Mouse (Mus musculus): ENCODE data around the gene Chchd1. TPM values are rescaled to one million over a fixed set of nuclear protein-coding genes. Genes with fewer than 3 reads are reported as not detected.

Gene Chchd1
- polyA plus RNA-seq (2016; fragmentation: Nextera tagmentation; extraction: Ambion mirVana) = 233 and 238 TPM in 2 replicates

DNA sequence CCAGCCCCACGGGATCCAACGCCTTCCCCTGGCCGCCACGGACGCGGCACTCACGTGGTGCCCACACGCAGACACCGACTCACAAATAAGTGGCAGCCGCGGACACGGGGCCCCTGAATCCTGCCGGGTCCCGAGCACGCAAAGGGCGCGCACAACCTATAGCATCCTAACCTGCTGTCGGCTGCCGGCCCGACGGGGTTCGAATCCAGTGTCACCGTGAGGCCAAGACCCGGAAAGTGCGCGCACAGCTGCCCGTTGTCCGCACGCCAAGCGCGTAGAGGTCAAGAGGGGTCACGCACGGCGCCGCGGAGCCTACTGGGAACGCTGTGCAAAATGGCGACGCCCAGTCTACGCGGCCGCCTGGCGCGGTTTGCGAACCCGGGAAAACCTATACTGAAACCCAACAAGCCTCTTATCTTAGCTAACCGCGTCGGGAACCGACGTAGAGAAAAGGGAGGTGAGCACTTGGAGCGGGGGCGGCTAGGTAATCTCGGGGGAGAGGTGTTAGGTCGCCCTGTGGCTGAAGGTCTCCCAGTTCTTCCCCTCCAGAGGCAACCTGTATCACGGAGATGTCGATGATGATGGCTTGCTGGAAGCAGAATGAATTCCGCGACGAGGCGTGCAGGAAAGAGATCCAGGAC is at the start of gene Chchd1:
Chchd1 (plus strand) TSS at position 266 of the 641 bp plus-strand sequence.
- under 1% methylated on average over 61 of the region's 61 CpGs for WGBS
- Histone ChIP-seq H3K36me3 (peaks cover 12% of the 10 kb centered on the region), H3K9ac (peak within 1 kb of the TSS; percentile 73), H3K4me1 (peaks cover 17% of the 10 kb centered on the region), H3K4me2 (replicated peaks) (peak within 1 kb of the TSS; percentile 59), H3K27ac (peak within 1 kb of the TSS; percentile 89), H3K27me3 (no peaks in the 10 kb centered on the region), H3K9me3 (no peaks in the 10 kb centered on the region), H3K4me3 (peak within 1 kb of the TSS; percentile 60)
- 0 out of 2 replicates have a peak, but pooled peaks have one; percentile 36 for ATAC-seq (ENCODE audit: insufficient number of reproducible peaks, insufficient read depth, low FRiP score, low TSS enrichment)

DNA sequence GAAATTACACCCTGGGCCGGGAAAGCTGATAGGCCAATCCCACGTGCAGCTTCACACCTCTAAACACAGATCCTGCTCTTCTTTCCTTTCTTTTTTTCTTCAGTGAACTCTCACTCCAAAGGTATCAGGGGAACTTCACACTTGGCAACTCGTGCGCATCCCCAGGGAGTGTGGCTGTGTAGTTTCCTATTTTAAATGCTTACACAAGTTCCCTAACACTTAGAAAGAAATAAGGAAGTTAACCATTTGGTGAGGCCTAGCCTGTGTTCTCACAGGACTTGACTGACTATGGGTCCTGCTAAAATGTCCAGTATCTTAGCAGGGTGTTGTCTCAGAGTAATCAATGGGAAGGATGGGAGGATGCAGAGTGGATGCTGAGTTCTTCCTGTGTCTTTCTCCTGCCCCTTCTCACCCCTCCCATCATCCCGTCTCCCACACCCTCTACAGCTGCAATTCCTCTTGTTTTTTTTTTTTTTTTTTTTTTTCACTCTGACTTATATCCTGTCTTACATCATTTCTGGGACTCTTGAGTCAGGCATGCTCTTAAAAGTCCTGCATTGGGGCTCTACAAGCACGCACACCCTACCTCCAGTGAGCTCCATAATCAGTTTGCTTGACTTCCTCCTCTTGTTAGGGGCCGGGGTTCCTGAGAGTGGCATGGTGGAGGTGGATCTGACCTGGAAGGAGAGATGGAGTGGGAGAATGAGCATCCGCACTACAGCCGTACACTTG is 48.0 kb upstream of the Chchd1 start:
- 82% methylated on average over 9 of the region's 9 CpGs for WGBS
- Histone ChIP-seq H3K9me3 (no peaks in the 10 kb centered on the region), H3K4me1 (no peaks in the 10 kb centered on the region), H3K36me3 (no peaks in the 10 kb centered on the region), H3K4me3 (no peak overlapping the region), H3K9ac (no peak overlapping the region), H3K27me3 (no peaks in the 10 kb centered on the region), H3K4me2 (replicated peaks) (no peak overlapping the region), H3K27ac (no peak overlapping the region)
- ATAC-seq (ENCODE audit: insufficient number of reproducible peaks, insufficient read depth, low FRiP score, low TSS enrichment) = no peak

GRCm38 (mm10) chr14:20655731-20656130 is 47.1 kb upstream of the Chchd1 start:
- Histone ChIP-seq H3K27ac (no peak overlapping the region), H3K4me1 (no peaks in the 10 kb centered on the region; the same call in 1 of the 2 replicates), H3K4me3 (no peak overlapping the region), H3K36me3 (no peaks in the 10 kb centered on the region), H3K9ac (no peak overlapping the region), H3K4me2 (replicated peaks) (no peak overlapping the region), H3K27me3 (no peaks in the 10 kb centered on the region), H3K9me3 (no peaks in the 10 kb centered on the region)
- WGBS = 58% methylated on average over 9 of the region's 9 CpGs
- no peak for ATAC-seq (ENCODE audit: insufficient number of reproducible peaks, insufficient read depth, low FRiP score, low TSS enrichment)

GRCm38 (mm10) chr14:20656361-20656760 is 46.4 kb upstream of the Chchd1 start, which contains the start of gene Myoz1:
Myoz1 (minus strand) TSS chr14:20656540.
- WGBS = 32% methylated on average over 11 of the region's 11 CpGs
- no peak within 1 kb of the TSS for H3K9ac ChIP-seq
- H3K4me1 ChIP-seq = no peaks in the 10 kb centered on the region; the same call in 1 of the 2 replicates
- no peak within 1 kb of the TSS for H3K4me3 ChIP-seq
- H3K27ac ChIP-seq = no peak within 1 kb of the TSS
- no peak for ATAC-seq (ENCODE audit: insufficient number of reproducible peaks, insufficient read depth, low FRiP score, low TSS enrichment)
- H3K27me3 ChIP-seq = no peaks in the 10 kb centered on the region
- no peaks in the 10 kb centered on the region for H3K9me3 ChIP-seq
- no peak within 1 kb of the TSS for H3K4me2 ChIP-seq (replicated peaks)
- no peaks in the 10 kb centered on the region for H3K36me3 ChIP-seq

GRCm38 (mm10) chr14:20658326-20658725 is 44.5 kb upstream of the Chchd1 start:
- Histone ChIP-seq H3K4me1 (peaks cover 10% of the 10 kb centered on the region), H3K27me3 (no peaks in the 10 kb centered on the region), H3K9me3 (no peaks in the 10 kb centered on the region), H3K27ac (no peak overlapping the region), H3K36me3 (no peaks in the 10 kb centered on the region), H3K9ac (no peak overlapping the region), H3K4me2 (replicated peaks) (no peak overlapping the region), H3K4me3 (no peak overlapping the region)
- ATAC-seq (ENCODE audit: insufficient number of reproducible peaks, insufficient read depth, low FRiP score, low TSS enrichment) = no peak

DNA sequence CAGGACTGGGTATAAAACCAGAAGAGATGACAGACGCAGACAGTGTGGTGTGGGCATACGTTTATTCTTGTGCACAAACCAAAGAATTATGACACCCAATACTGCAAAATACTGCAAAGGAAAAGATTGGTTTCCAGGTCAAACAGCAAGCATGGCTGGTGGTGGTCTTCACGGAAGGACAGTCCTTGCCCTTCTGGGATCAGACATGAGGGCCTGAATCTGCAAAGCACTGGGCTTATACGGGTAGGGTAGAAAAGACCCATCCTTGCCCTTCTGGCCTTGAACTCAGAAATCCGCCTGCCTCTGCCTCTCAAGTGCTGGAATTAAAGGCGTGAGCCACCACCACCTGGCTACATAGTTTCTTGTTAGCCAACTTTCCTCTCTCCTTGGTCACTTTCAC is 43.9 kb upstream of the Chchd1 start:
- Histone ChIP-seq H3K4me2 (replicated peaks) (no peak overlapping the region), H3K4me1 (peaks cover 10% of the 10 kb centered on the region), H3K27me3 (no peaks in the 10 kb centered on the region), H3K9me3 (no peaks in the 10 kb centered on the region), H3K4me3 (no peak overlapping the region), H3K9ac (no peak overlapping the region), H3K36me3 (no peaks in the 10 kb centered on the region), H3K27ac (no peak overlapping the region)
- ATAC-seq (ENCODE audit: insufficient number of reproducible peaks, insufficient read depth, low FRiP score, low TSS enrichment) = no peak
- 84% methylated on average over 6 of the region's 6 CpGs for WGBS

- Histone ChIP-seq H3K9ac (no peak overlapping the region), H3K27ac (no peak overlapping the region), H3K4me2 (replicated peaks) (no peak overlapping the region), H3K36me3 (no peaks in the 10 kb centered on the region), H3K4me3 (no peak overlapping the region), H3K27me3 (no peaks in the 10 kb centered on the region), H3K4me1 (peaks cover 10% of the 10 kb centered on the region), H3K9me3 (no peaks in the 10 kb centered on the region)
- WGBS = 98% methylated on average over 7 of the region's 7 CpGs
- ATAC-seq (ENCODE audit: insufficient number of reproducible peaks, insufficient read depth, low FRiP score, low TSS enrichment) = no peak
These were observed 43.1 kb upstream of the Chchd1 start for GRCm38 (mm10) chr14:20659687-20660086.

- peak overlapping the region; percentile 87 for H3K27ac ChIP-seq
- H3K9me3 ChIP-seq = no peaks in the 10 kb centered on the region
- under 1% methylated on average over 52 of the region's 52 CpGs for WGBS
- H3K36me3 ChIP-seq = no peaks in the 10 kb centered on the region
- H3K9ac ChIP-seq = peak overlapping the region; percentile 74
- H3K27me3 ChIP-seq = no peaks in the 10 kb centered on the region
- H3K4me3 ChIP-seq = peak overlapping the region; percentile 55
- H3K4me2 ChIP-seq (replicated peaks) = peak overlapping the region; percentile 71
- H3K4me1 ChIP-seq = peaks cover 10% of the 10 kb centered on the region
- ATAC-seq (ENCODE audit: insufficient number of reproducible peaks, insufficient read depth, low FRiP score, low TSS enrichment) = peak; percentile 69
These were observed 41.8 kb upstream of the Chchd1 start for GRCm38 (mm10) chr14:20660827-20661660.

GRCm38 (mm10) chr14:20661661-20662331 is 41.0 kb upstream of the Chchd1 start:
- peak overlapping the region; percentile 71 for H3K4me2 ChIP-seq (replicated peaks)
- H3K27me3 ChIP-seq = 0 out of 2 replicates have a peak, but pooled peaks cover 2% of the 10 kb centered on the region
- ATAC-seq (ENCODE audit: insufficient number of reproducible peaks, insufficient read depth, low FRiP score, low TSS enrichment) = peak; percentile 57
- peak overlapping the region; percentile 74 for H3K9ac ChIP-seq
- no peaks in the 10 kb centered on the region for H3K36me3 ChIP-seq
- H3K27ac ChIP-seq = peak overlapping the region; percentile 87
- peak overlapping the region; percentile 55 for H3K4me3 ChIP-seq
- no peaks in the 10 kb centered on the region for H3K9me3 ChIP-seq
- H3K4me1 ChIP-seq = peaks cover 10% of the 10 kb centered on the region
- 12% methylated on average over 19 of the region's 19 CpGs for WGBS

DNA sequence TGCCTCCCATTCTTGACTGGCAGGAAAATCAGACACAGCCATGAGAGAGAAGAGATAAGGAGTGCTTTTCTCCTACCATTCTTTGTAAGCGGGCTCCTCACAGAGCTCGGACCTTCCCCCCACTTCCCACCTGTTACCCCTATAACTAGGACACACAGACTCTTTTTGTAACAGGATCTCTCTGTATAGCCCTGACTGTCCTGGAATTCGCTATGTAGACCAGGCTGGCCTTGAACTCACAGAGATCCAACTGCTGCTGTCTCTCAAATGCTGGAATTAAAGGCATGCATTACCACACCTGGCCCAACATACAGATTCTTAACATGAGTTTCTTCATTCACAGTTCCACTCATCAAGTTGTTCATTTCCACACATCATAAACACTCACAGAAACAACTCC is 40.1 kb upstream of the Chchd1 start:
- 82% methylated on average over 3 of the region's 3 CpGs for WGBS
- Histone ChIP-seq H3K4me2 (replicated peaks) (peak overlapping the region; percentile 71; the same call in 1 of the 2 replicates), H3K36me3 (no peaks in the 10 kb centered on the region), H3K9me3 (no peaks in the 10 kb centered on the region), H3K27ac (no peak overlapping the region), H3K27me3 (0 out of 2 replicates have a peak, but pooled peaks cover 3% of the 10 kb centered on the region), H3K4me3 (0 out of 2 replicates have a peak overlapping the region, but pooled peaks have one; percentile 0), H3K4me1 (peaks cover 10% of the 10 kb centered on the region), H3K9ac (no peak overlapping the region)
- ATAC-seq (ENCODE audit: insufficient number of reproducible peaks, insufficient read depth, low FRiP score, low TSS enrichment) = no peak

GRCm38 (mm10) chr14:20663601-20664000 is 39.2 kb upstream of the Chchd1 start:
- H3K36me3 ChIP-seq = no peaks in the 10 kb centered on the region
- no peak overlapping the region for H3K4me2 ChIP-seq (replicated peaks)
- H3K27me3 ChIP-seq = 0 out of 2 replicates have a peak, but pooled peaks cover 7% of the 10 kb centered on the region
- no peak for ATAC-seq (ENCODE audit: insufficient number of reproducible peaks, insufficient read depth, low FRiP score, low TSS enrichment)
- no peak overlapping the region; the same call in 1 of the 2 replicates for H3K9ac ChIP-seq
- H3K9me3 ChIP-seq = no peaks in the 10 kb centered on the region
- H3K4me1 ChIP-seq = peaks cover 10% of the 10 kb centered on the region
- WGBS = 60% methylated on average over 2 of the region's 2 CpGs
- H3K4me3 ChIP-seq = 0 out of 2 replicates have a peak overlapping the region, but pooled peaks have one; percentile 4
- no peak overlapping the region for H3K27ac ChIP-seq

Measured in embryonic facial prominence, embryonic 12.5 days (tissue).